Mouse (Mus musculus) C2C12 (cell line): ENCODE data around the gene Cpn1.

Experiments
- CEBPB ChIP-seq: IDR thresholded peaks from one replicate; pipeline ENCODE4 v1.6.1; 2011; ENCODE audit warnings: low read depth, mild to moderate bottlenecking, control low read depth, moderate library complexity
- CTCF ChIP-seq: IDR thresholded peaks from one replicate; pipeline ENCODE4 v1.5.1; 2011; ENCODE audit not compliant: control insufficient read depth, insufficient read depth, insufficient read length
- FOSL1 ChIP-seq: IDR thresholded peaks from one replicate; pipeline ENCODE4 v1.8.0; 2011; ENCODE audit warnings: mild to moderate bottlenecking, low read length; ENCODE audit not compliant: poor library complexity, insufficient read depth, severe bottlenecking
- MAX ChIP-seq: IDR thresholded peaks from one replicate; pipeline ENCODE4 v1.6.1; 2011; ENCODE audit warnings: mild to moderate bottlenecking, control low read depth
- MYOD1 ChIP-seq: IDR thresholded peaks from one replicate; pipeline ENCODE4 v1.6.1; 2011; ENCODE audit warnings: low read depth; ENCODE audit not compliant: control insufficient read depth, insufficient read length
- MYOG ChIP-seq: IDR thresholded peaks from one replicate; pipeline ENCODE4 v1.6.1; 2011; ENCODE audit not compliant: control insufficient read depth, insufficient read length; ENCODE audit errors: extremely low read depth
- USF1 ChIP-seq: IDR thresholded peaks from one replicate; pipeline ENCODE4 v1.6.1; 2011; ENCODE audit warnings: low read depth, mild to moderate bottlenecking, control low read depth, moderate library complexity

DNA sequence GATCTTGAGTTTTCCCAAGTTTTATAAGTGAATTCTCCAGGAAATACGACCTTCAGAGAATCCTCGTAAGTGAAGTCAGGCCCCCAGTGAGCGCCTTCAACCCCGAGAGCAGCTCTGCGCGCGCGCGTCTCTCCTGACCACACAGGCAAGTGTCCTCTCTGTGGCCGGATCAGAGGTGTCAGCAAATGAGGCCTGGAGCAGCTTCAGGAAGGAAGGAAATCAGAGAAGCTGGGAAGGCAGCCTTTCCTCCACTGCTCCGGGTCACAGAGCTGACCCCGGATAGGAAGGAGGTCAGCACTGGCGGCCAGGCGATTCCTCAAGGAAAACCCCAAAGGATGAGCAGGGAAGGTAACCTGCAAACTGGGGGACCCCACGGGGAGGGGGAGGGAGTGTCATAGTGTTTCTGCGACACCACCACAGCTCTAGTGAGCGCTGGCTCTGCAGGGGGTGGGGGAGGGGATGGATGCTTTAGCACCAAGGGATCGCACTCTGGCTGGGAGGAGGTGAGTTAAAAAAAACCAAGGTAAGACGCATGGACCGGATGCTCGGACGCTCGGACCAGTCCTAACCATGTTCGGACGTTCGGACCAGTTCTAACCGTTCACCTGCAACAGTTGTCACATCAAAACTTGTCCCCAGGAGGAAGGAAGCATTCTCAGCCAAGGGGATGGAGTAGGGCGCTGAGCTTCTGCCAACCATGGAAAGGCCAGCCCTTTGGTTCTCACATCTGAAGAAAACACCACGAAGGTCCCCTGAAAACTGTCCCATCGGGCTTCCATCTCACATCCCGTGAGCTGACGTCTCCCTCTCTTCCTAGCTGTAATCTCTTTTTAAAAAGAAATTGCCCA is 65.7 kb downstream of the Cpn1 start:
- TF ChIP-seq MAX (no peak), CTCF (no peak), MYOG (no peak), USF1 (no peak), MYOD1 (no peak), CEBPB (no peak), FOSL1 (no peak)
